Mouse (Mus musculus): ENCODE measurements around the gene Igf2bp1. TPM values are rescaled to one million over a fixed set of nuclear protein-coding genes. Genes with fewer than 3 reads are reported as not detected.
A peak's percentile ranks its signal among the peaks of the same experiment; 100 is the strongest.

Igf2bp1 gene
- polyA plus RNA-seq, 1 experiment from 2014 or later: 4.3 TPM

DNA sequence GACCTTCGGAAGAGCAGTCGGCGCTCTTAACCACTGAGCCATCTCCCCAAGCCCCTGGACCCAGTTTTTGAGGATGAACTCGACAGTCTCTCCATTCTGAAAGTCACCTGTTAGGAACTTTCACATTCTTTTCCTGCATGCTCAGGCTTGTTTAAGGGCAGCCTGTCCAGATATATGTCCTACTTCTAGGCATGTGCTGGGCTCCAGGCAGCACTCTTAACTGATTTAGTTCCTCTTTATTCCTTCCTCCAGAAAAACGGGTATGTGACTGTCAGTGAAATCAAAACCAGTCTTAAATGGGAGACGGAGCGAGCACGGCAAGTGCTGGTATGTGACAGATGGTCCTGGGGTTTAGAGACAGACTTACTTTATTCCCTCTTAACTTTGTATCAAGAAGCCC is 40.3 kb upstream of the Igf2bp1 start:
- H3K9ac ChIP-seq (ENCODE audit: low read length): no peak overlapping the region
- ATAC-seq (ENCODE audit: low FRiP score, low TSS enrichment) (no peak), DNase-seq (ENCODE audit: low spot score) (no peak)
- H3K4me1 ChIP-seq (replicated peaks; ENCODE audit: control insufficient read depth, insufficient read depth): no peaks in the 10 kb centered on the region
- WGBS: 73% methylated on average over 8 of the region's 8 CpGs
- H3K27me3 ChIP-seq (ENCODE audit: control insufficient read depth, insufficient read depth, low read length): no peaks in the 10 kb centered on the region
- no peak for TF ChIP-seq CTCF (IDR thresholded peaks at IDR 0.05; ENCODE audit: low read depth)
- no peak for TF ChIP-seq EP300 (optimal IDR thresholded peaks at IDR 0.05)
- no peaks in the 10 kb centered on the region for H3K9me3 ChIP-seq (ENCODE audit: control insufficient read depth, low read length)
- H3K27ac ChIP-seq (replicated peaks): no peak overlapping the region
- H3K4me2 ChIP-seq (replicated peaks; ENCODE audit: low read depth): no peak overlapping the region
- no peak overlapping the region for H3K4me3 ChIP-seq (ENCODE audit: low read depth, low read length)
- peaks cover 27% of the 10 kb centered on the region for H3K36me3 ChIP-seq (ENCODE audit: control insufficient read depth, insufficient read depth, low read length)

DNA sequence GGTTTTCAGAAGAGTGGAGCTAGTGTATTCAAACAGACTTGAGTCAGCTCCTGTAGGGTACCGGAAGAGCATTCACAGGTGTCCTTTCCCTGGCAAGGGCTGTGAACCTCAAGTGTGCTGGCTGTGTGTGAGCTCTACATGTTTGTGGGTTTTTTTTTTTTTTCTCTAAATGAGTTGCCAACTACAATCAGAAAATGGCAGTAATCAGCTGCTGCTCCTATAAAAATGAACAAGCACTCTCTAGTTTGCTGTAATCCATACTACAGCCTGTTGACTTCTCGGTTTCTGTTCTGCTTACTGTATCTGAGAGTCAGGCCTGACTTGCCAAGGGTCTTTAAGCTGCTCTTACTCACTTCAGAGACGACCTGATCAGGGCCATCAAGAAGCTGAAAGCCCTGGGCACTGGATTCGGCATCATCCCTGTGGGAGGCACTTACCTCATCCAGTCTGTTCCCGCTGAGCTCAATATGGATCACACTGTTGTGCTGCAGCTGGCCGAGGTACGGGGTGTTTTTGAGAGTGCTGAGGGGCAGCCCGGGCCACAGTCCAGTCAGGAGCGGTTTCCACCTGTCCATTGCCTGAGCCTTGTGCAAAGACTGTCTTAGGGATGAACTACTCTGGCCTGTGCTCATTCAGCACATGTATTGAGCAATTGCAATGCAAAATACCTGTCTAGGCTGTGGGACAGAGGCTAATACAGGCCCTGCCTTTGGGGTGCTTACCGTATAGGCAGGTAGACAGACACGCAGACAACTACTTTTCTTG is 39.2 kb upstream of the Igf2bp1 start:
- Histone ChIP-seq H3K27me3 (ENCODE audit: control insufficient read depth, insufficient read depth, low read length) (no peaks in the 10 kb centered on the region), H3K36me3 (ENCODE audit: control insufficient read depth, insufficient read depth, low read length) (peaks cover 19% of the 10 kb centered on the region), H3K4me2 (replicated peaks; ENCODE audit: low read depth) (no peak overlapping the region), H3K4me1 (replicated peaks; ENCODE audit: control insufficient read depth, insufficient read depth) (no peaks in the 10 kb centered on the region), H3K9ac (ENCODE audit: low read length) (no peak overlapping the region), H3K4me3 (ENCODE audit: low read depth, low read length) (no peak overlapping the region), H3K27ac (replicated peaks) (no peak overlapping the region), H3K9me3 (ENCODE audit: control insufficient read depth, low read length) (no peaks in the 10 kb centered on the region)
- ATAC-seq (ENCODE audit: low FRiP score, low TSS enrichment) (no peak), DNase-seq (ENCODE audit: low spot score) (no peak)
- TF ChIP-seq EP300 (optimal IDR thresholded peaks at IDR 0.05) (no peak), CTCF (IDR thresholded peaks at IDR 0.05; ENCODE audit: low read depth) (no peak)
- 85% methylated on average over 11 of the region's 11 CpGs for WGBS

DNA sequence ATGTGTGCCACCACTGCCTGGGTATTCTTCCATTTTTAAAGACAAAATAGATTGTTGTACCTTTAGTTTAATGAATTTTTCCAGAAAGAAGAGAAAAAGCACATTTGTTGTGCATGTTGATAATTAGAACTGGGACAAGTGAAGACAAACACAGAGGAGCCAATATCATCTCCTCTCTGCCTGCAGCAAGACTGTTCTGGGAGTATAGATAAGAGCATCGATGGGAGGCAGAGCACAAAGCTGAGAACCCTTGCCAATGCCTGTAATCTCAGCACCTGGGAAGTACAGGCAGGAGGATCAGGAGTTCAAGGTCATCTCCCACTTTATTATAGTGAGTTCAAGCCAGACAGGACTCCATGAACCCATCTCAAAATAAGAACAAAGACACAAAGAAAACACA is 32.8 kb upstream of the Igf2bp1 start:
- H3K4me3 ChIP-seq (ENCODE audit: low read depth, low read length): no peak overlapping the region
- H3K9me3 ChIP-seq (ENCODE audit: control insufficient read depth, low read length): no peaks in the 10 kb centered on the region
- DNase-seq (ENCODE audit: low spot score): no peak
- H3K36me3 ChIP-seq (ENCODE audit: control insufficient read depth, insufficient read depth, low read length): 0 out of 2 replicates have a peak, but pooled peaks cover 2% of the 10 kb centered on the region
- no peaks in the 10 kb centered on the region for H3K4me1 ChIP-seq (replicated peaks; ENCODE audit: control insufficient read depth, insufficient read depth)
- no peaks in the 10 kb centered on the region for H3K27me3 ChIP-seq (ENCODE audit: control insufficient read depth, insufficient read depth, low read length)
- WGBS: 80% methylated on average over 1 of the region's 1 CpGs
- no peak overlapping the region for H3K27ac ChIP-seq (replicated peaks)
- ATAC-seq (ENCODE audit: low FRiP score, low TSS enrichment): no peak
- H3K9ac ChIP-seq (ENCODE audit: low read length): no peak overlapping the region
- TF ChIP-seq EP300 (optimal IDR thresholded peaks at IDR 0.05) (no peak), CTCF (IDR thresholded peaks at IDR 0.05; ENCODE audit: low read depth) (no peak)
- H3K4me2 ChIP-seq (replicated peaks; ENCODE audit: low read depth): no peak overlapping the region

DNA sequence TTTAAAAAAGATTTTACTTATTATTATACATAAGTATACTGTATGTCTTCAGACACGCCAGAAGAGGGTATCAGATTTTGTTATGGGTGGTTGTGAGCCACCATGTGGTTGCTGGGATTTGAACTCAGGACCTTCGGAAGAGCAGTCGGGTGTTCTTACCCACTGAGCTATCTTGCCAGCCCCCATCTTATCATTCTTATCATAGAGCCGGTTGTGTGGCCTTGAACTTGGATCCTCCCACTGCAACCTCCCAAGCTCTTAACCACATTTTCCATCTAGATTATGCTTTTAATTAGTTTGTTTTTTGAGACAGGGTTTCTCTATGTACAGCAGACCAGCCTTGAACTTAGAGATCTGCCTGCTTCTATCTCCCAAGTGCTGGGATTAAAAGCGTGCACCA is 31.8 kb upstream of the Igf2bp1 start:
- no peak overlapping the region for H3K27ac ChIP-seq (replicated peaks)
- no peak for DNase-seq (ENCODE audit: low spot score)
- TF ChIP-seq CTCF (IDR thresholded peaks at IDR 0.05; ENCODE audit: low read depth): no peak
- no peak for TF ChIP-seq EP300 (optimal IDR thresholded peaks at IDR 0.05)
- ATAC-seq (ENCODE audit: low FRiP score, low TSS enrichment): no peak
- H3K9ac ChIP-seq (ENCODE audit: low read length): no peak overlapping the region
- H3K4me2 ChIP-seq (replicated peaks; ENCODE audit: low read depth): no peak overlapping the region
- WGBS: 88% methylated on average over 5 of the region's 5 CpGs
- no peaks in the 10 kb centered on the region for H3K4me1 ChIP-seq (replicated peaks; ENCODE audit: control insufficient read depth, insufficient read depth)
- no peak overlapping the region for H3K4me3 ChIP-seq (ENCODE audit: low read depth, low read length)
- H3K27me3 ChIP-seq (ENCODE audit: control insufficient read depth, insufficient read depth, low read length): no peaks in the 10 kb centered on the region
- 0 out of 2 replicates have a peak, but pooled peaks cover 2% of the 10 kb centered on the region for H3K36me3 ChIP-seq (ENCODE audit: control insufficient read depth, insufficient read depth, low read length)
- H3K9me3 ChIP-seq (ENCODE audit: control insufficient read depth, low read length): no peaks in the 10 kb centered on the region

DNA sequence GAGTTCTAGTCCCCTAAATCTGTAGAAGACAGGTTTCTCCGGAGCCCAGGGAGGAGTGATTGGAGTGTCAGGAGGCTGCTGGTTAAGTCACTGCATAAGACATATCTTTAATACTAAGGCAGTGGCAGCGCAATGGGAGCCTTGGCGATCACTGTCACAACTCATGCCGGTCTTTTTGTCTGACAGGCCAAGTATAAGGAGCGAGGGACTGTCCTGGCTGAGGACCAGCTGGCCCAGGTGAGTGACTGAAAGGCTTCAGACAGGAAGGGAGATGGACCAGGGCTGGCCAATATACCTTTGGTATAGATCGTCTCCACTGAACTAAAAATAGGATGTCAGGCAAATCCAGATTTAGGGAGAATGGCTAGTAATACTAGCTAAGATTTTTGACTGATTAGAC is 29.4 kb upstream of the Igf2bp1 start:
- no peaks in the 10 kb centered on the region for H3K9me3 ChIP-seq (ENCODE audit: control insufficient read depth, low read length)
- H3K36me3 ChIP-seq (ENCODE audit: control insufficient read depth, insufficient read depth, low read length): no peaks in the 10 kb centered on the region
- no peaks in the 10 kb centered on the region for H3K4me1 ChIP-seq (replicated peaks; ENCODE audit: control insufficient read depth, insufficient read depth)
- ATAC-seq (ENCODE audit: low FRiP score, low TSS enrichment) (no peak), DNase-seq (ENCODE audit: low spot score) (no peak)
- peak overlapping the region; percentile 61 for H3K27ac ChIP-seq (replicated peaks)
- 10% methylated on average over 6 of the region's 6 CpGs for WGBS
- TF ChIP-seq EP300 (optimal IDR thresholded peaks at IDR 0.05): no peak
- TF ChIP-seq CTCF (IDR thresholded peaks at IDR 0.05; ENCODE audit: low read depth): no peak
- H3K4me3 ChIP-seq (ENCODE audit: low read depth, low read length): peak overlapping the region; percentile 81
- peak overlapping the region; percentile 89 for H3K9ac ChIP-seq (ENCODE audit: low read length)
- H3K27me3 ChIP-seq (ENCODE audit: control insufficient read depth, insufficient read depth, low read length): no peaks in the 10 kb centered on the region
- H3K4me2 ChIP-seq (replicated peaks; ENCODE audit: low read depth): peak overlapping the region; percentile 91

DNA sequence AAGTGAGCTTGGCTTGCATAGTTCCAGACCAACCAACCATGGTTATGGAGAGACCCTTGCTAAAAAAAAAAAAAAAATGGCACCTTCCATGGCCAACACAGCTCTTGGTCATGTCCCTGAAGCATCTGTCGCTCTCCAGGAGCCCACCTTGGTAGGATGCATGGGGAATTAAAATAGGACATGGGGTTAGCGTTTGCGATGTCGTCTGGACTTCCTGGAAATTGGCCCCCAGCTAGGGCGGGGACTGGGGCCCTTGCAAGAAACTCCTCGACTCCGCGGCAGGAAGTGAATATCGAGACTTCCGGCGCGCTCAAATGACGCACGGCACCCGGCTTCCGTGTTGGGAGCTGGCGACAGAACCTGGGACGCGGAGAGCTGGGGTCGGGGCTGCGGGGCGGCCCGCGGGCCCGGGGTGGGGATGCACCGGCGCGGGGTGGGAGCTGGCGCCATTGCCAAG is 28.9 kb upstream of the Igf2bp1 start, which contains the start of gene Snf8:
Snf8 (plus strand) TSS at position 290 of the 457 bp plus-strand sequence.
- Histone ChIP-seq H3K4me3 (ENCODE audit: low read depth, low read length) (peak within 1 kb of the TSS; percentile 81), H3K36me3 (ENCODE audit: control insufficient read depth, insufficient read depth, low read length) (no peaks in the 10 kb centered on the region), H3K9ac (ENCODE audit: low read length) (peak within 1 kb of the TSS; percentile 89), H3K27me3 (ENCODE audit: control insufficient read depth, insufficient read depth, low read length) (no peaks in the 10 kb centered on the region), H3K27ac (replicated peaks) (peak within 1 kb of the TSS; percentile 61), H3K4me2 (replicated peaks; ENCODE audit: low read depth) (peak within 1 kb of the TSS; percentile 91), H3K4me1 (replicated peaks; ENCODE audit: control insufficient read depth, insufficient read depth) (no peaks in the 10 kb centered on the region), H3K9me3 (ENCODE audit: control insufficient read depth, low read length) (no peaks in the 10 kb centered on the region)
- DNase-seq (ENCODE audit: low spot score): peak; percentile 98
- 0% methylated on average over 23 of the region's 29 CpGs for WGBS
- ATAC-seq (ENCODE audit: low FRiP score, low TSS enrichment): peak; percentile 79
- TF ChIP-seq EP300 (optimal IDR thresholded peaks at IDR 0.05) (no peak), CTCF (IDR thresholded peaks at IDR 0.05; ENCODE audit: low read depth) (no peak)
